Mouse (Mus musculus): ENCODE measurements at regions not wholly inside any gene's neighbourhood (a gene's known extent, or its start where the extent isn't known, plus 50 kb on each side); places are given as distances from the start of the nearest gene placed in this dataset.

- no peak for DNase-seq
Observed at GRCm38 (mm10) chr6:98606680-98607079, 264.1 kb upstream of the Gm765 start.

GRCm38 (mm10) chr6:98597612-98598011, 255.1 kb upstream of the Gm765 start:
- no peak for DNase-seq

GRCm38 (mm10) chr6:98590989-98591388, 248.4 kb upstream of the Gm765 start:
- no peak for DNase-seq

DNA sequence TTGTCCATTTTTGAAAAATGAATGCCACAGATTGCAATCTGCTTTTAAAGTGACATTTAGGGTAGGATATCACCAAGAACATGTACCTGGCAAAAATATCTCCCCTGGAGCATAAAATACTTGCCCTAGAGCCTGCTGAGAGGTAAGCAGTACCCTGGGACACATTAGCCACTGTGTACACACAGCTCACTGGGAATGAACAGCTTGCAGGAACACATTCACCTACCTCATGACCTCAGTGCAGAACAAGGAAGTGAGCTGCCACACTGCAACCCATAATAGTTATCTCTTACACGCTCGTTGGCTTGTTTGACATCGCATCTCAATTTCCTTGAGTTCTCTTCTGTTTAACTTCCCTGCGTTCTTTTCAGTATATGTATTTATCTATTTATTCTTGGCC, 246.4 kb upstream of the Gm765 start:
- DNase-seq, result no peak

GRCm38 (mm10) chr6:98584541-98584940, 242.0 kb upstream of the Gm765 start:
- no peak for DNase-seq

- no peak for DNase-seq
Observed at GRCm38 (mm10) chr6:98582826-98583225, 240.3 kb upstream of the Gm765 start.

GRCm38 (mm10) chr6:98575227-98575626, 232.7 kb upstream of the Gm765 start:
- DNase-seq, result no peak

DNA sequence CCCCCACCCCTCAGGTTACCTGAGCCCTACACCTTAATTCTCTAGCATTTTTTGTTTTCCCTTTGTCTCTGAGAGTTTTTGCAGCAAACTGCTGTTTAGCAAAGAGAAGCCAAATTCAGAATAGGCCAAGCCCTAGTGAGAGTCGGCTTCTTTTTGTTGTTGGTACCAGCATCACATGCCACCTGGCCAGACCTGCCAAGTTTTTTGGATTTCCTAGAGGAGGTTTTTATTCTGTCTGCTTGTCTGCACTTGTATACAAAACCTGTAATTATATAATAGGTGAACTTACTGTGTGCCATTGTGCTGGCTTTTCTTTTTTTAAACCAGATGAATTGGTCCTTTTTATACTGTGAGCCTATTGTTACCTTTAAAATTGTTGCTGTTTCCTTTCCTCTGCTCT, 213.1 kb upstream of the Gm765 start:
- DNase-seq, result no peak

DNA sequence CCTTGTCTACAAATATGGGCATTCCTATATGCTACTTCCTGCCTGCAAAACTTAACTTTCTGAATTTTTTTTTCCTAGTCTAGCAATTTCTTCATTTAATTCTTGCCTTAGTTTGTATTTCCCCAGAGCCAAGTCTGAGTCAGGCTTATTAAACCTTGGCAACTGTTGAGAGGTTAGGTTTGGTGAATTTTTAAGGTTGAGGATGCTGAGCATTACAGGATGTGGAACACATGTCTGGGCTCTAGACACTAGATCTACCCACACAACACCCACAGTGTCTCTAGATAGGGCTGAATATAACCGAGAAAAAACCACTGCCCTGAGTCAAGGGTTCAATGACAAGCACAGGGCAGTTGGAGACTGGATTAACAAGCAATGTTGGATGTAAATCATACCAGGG, 211.4 kb upstream of the Gm765 start:
- no peak for DNase-seq

DNA sequence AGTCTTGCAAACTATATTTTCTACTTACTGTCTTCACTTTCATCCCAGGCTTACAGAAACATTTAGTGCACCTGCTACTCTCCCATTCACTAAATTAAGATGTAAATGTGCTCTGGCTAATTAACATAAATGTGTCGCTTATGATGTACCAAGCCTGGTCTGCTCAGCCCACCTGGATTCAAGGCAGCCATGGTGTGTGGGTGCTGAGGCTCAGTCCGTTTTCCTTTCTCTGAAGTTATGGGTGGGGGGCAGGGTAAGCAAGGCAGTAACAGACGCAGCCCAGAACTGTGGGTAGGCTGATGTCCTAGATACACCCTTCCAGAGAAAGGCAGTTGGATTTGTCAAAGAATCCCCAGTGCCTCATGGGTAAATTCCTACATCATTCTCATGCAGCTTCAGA, 209.2 kb upstream of the Gm765 start:
- no peak for DNase-seq

DNA sequence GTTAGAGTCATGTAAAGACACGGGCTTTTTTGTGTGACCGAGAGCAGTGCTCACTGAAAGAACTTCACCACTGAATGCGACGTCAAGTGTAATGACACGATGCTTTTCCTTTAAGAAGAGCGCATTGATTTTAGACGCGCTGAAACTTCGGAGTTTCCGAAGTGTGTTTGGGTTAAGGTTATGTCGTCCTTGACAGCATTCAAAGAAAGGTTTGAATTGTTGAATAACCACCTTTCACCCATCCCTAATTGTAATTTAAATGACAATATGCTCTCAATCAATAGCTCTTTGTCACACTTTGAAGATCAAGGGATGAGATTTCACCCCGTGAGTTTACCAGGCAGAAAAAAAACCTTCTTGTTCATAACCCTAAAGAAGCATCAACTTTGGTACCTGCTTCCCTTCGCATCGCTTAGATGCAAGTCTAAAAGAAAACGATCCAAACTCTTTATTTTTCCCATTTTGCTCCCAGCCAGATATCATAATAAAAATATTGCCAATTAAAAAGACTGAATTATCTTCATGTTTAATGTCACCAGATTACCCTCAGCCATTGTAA, 184.4 kb upstream of the Gm765 start:
- no peak for DNase-seq

DNA sequence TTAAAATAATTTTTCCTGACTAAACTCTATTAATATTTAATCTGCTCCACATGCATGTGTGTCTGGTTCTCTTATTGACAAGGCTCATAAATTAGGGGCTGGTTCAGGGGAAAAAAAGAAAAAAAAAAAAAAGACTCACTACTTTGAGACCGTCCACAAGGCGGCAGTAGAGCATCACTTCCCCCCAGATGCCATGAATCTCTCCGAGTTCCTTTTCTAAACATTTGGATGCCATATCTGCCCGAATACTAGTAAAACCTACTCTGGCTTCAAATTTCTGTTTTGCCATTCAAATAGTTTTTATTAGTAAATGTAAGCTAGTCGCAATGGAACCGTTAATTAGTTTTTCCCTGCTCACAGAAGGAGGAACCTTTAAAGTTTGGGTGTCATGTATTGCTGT, 182.7 kb upstream of the Gm765 start:
- DNase-seq, result no peak

- DNase-seq, result no peak
Observed at GRCm38 (mm10) chr6:98524659-98525058, 182.1 kb upstream of the Gm765 start.

GRCm38 (mm10) chr6:98521526-98521925, 179.0 kb upstream of the Gm765 start:
- no peak for DNase-seq

DNA sequence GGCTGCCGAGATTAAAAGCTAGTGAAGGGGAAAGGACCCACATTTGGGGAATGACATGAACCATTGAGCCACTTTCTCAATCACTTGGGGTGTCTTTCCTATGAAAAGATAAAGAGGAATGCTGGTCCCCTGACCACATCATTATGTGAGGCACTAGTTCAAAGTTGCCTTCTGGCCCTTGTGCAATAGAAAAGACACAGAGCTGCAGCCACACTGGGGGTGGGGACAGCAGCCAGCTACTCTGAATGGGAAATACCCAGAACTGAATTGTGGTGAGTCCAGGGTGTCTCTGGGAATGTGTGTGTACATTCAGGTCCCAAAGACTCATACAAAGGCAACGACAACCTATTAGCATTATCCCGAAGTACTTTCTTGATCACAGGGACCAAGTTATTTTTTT, 172.3 kb upstream of the Gm765 start:
- DNase-seq, result no peak

GRCm38 (mm10) chr6:98514376-98514775, 171.8 kb upstream of the Gm765 start:
- no peak for DNase-seq

DNA sequence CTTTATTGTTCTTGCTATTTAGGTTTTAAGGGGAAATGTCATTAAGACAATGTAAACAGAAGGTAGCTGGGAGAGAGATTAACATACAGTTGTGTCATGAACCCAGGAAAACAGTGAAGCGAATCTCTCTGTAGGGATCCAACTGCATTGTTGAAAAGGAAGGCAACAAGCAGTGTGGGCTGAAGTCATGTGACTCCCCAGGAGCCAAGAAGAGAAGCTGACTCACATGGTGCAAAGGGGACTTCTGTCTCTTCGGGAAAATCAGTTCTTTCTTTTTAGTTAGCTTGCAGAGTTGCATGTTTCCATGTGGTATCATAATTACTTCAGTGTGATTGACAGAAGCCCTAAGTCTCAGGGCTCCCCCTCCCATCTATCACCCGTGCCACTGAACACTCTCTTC, 170.7 kb upstream of the Gm765 start:
- no peak for DNase-seq

DNA sequence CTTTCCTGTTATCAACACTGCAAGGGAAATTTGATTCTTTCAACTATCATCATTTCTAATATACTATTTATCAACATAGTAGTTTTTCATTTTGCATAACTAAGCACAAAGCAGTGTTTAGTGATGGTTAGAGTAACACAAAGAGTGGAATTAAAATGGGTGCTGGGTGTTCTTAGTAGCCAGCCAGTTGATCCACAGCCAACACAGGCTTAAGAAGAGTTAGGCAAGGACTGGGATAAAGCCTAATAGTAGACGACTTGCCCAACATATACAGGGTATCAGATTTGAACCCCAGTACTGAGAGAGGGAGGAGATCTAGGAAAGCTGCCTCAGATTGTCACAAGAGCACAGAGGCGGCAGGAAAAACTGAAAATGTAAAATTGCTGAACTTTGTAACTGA, 160.2 kb upstream of the Gm765 start:
- DNase-seq, result no peak

GRCm38 (mm10) chr6:98499721-98500120, 157.2 kb upstream of the Gm765 start:
- no peak for DNase-seq

GRCm38 (mm10) chr6:98486626-98487025, 144.1 kb upstream of the Gm765 start:
- no peak for DNase-seq

DNA sequence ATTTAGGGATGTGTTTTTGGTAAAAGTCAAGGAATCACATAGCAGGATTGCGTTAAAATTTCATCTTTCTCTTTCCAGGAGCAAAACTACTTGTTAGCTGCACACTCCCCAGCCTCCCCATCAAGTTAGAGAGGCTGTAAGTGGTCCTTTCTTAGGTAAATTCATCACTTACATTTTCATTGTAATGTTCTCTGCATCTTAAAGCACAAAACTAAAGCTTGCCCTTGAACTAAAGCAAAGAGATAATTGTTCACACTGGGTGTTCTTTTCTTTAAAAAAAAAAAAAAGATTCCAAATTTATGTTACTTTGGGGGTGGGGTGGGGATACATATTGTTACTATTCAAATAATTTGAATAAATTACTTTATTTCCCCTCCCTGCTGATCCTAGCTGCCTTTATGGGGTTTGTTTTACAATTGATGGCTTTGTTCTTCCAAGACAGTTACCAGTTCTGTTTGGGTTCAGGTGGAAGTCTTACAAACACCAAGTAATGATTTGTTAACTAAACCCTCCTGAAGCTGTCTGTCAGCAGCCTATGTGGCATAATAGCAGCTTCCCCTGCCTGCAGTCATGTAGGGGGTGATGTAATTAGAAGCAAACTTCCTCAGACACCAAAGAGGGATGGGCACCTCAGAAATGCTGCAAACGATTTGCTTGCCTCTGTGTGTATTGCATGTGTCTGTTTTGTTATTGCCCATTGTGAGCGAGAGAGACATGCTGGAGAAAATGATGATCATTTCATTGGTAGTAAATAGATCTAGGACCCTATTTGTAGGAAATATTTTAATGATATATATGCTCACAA, 141.0 kb upstream of the Gm765 start:
- DNase-seq, result no peak

DNA sequence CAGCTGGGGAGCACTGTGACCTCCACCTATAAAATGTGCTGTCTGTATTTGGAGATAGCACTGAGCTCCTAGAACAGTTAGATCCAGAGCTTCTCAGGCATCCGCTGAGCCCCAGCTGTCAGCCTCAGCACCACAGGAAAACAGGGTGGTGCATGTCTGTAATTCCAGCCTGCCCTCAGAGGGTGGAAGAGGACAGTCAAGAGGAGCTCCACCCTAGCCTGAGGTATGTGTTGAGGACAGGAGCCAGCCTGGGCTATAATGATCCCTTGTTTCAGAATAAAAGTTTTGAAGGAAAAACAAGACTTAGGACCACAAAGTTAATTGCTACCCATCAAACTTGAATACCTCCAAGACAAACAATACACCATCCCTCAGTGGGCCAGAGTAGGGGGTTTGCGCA, 139.8 kb upstream of the Gm765 start:
- DNase-seq, result no peak

- no peak for DNase-seq
Observed at GRCm38 (mm10) chr6:98467563-98467962, 125.0 kb upstream of the Gm765 start.

DNA sequence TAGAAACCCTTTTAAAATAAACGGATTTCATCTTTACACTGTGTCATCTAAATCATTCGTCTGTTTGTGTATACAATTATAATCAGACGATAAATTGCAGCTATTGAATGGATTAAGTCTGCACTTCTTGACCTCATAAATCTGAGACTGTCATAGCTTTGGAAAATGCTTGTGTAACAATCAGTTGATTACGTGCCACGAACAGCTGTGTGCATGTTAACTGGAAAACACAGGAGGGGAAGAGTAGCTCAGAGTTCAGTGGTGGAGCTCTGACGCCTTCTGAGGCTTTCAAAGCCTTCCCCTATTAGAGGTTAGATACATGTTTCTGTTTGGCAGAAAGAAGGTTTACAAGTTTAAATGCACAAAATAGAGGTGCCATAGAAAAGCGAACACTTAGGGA, 109.7 kb upstream of the Gm765 start:
- no peak for DNase-seq

Measured in gastrocnemius, postnatal 25 days (tissue).